Comparison of ENCODE assay signal across 9 mouse cellular contexts in the genomic region with DNA sequence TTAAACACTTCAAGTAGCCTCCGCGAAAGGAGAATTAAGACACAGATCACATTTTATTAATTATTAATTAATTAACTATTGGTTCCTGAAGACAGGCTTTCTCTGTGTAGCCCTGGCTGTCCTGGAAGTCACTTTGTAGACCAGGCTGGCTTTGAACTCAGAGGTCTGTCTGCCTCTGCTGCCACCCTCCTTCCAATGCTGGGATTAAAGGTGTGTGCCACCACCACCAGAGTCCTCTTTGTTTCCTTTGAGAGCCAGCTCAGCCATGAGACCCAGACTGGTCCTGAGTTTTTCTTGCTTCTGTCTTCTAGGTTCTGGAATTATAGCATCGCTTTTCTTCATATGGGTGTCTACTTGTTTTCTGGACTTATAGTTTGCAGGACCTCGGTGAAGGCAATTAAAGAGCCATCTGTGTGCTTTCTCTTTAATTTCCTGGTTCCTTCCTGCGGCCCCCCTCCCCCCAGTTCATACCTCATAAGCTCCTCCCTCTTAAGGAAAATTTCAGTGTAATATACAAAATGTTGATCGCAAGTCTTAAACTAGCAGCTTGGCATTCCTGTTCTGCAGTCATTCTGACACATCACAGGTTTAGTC. TPM values are rescaled to one million over a fixed set of nuclear protein-coding genes. Genes with fewer than 3 reads are reported as not detected.
A peak's percentile ranks its signal among the peaks of the same experiment; 100 is the strongest.
DNase-seq lines count a peak whose midpoint lies in the region; ATAC-seq and TF ChIP-seq lines count a peak whose summit lies in the region.
"Had no signal": no experiment of that assay in that cellular context is flagged by ENCODE, and none has a peak within 500 bp of the region (broad histone marks: within the 10 kb centered on the region; RNA-seq: fewer than 3 reads in every experiment).

No protein-coding gene starts in this region.

- no peaks in the 10 kb centered on the region for H3K9me3 ChIP-seq in lung, embryonic 16.5 days (ENCODE audit: control insufficient read depth, low read length)
- H3K9me3 ChIP-seq in limb, embryonic 10.5 days (replicated peaks): no peaks in the 10 kb centered on the region
- no peaks in the 10 kb centered on the region for H3K9me3 ChIP-seq in stomach, embryonic 15.5 days

- H3K27ac ChIP-seq in gastrocnemius, adult 2 months: peak overlapping the region; percentile 62
- peak overlapping the region; percentile 78 for H3K27ac ChIP-seq in lung, embryonic 16.5 days (ENCODE audit: low read length)
- H3K27ac ChIP-seq in limb, embryonic 10.5 days: peak overlapping the region; percentile 87
- H3K27ac ChIP-seq in stomach, embryonic 15.5 days: peak overlapping the region; percentile 57
- H3K27ac ChIP-seq: macrophage had no signal

- H3K9ac ChIP-seq in lung, embryonic 16.5 days (ENCODE audit: low read length): peak overlapping the region; percentile 54
- no peak overlapping the region for H3K9ac ChIP-seq in stomach, embryonic 15.5 days

- no peaks in the 10 kb centered on the region for H3K36me3 ChIP-seq in lung, embryonic 16.5 days (ENCODE audit: control insufficient read depth, insufficient read depth, low read length)
- H3K36me3 ChIP-seq in limb, embryonic 10.5 days: no peaks in the 10 kb centered on the region
- H3K36me3 ChIP-seq in stomach, embryonic 15.5 days: no peaks in the 10 kb centered on the region

- peaks cover 10% of the 10 kb centered on the region for H3K4me1 ChIP-seq in lung, embryonic 16.5 days (replicated peaks; ENCODE audit: control insufficient read depth, insufficient read depth, low read length)
- H3K4me1 ChIP-seq in limb, embryonic 10.5 days: peaks cover 32% of the 10 kb centered on the region
- 0 out of 2 replicates have a peak, but pooled peaks cover 7% of the 10 kb centered on the region for H3K4me1 ChIP-seq in stomach, embryonic 15.5 days

- no peak; the same call in 1 of the 2 replicates for ATAC-seq in lung, embryonic 16.5 days (ENCODE audit: low read depth)
- no peak for ATAC-seq in stomach, embryonic 15.5 days (ENCODE audit: insufficient read depth, low FRiP score, low read depth)

- intact Hi-C loops in gastrocnemius, adult 2 months (cut with DNase I): no loop called here

- WGBS in lung, embryonic 16.5 days: 52% methylated on average over 6 of the region's 6 CpGs
- WGBS in limb, embryonic 10.5 days: 72% methylated on average over 6 of the region's 6 CpGs
- WGBS in stomach, embryonic 15.5 days: 52% methylated on average over 6 of the region's 6 CpGs

- no peak for TF ChIP-seq CTCF in gastrocnemius, adult 2 months (IDR thresholded peaks at IDR 0.05)

- H3K4me3 ChIP-seq in gastrocnemius, adult 2 months: peak overlapping the region; percentile 16; the same call in 1 of the 2 replicates
- H3K4me3 ChIP-seq in lung, embryonic 16.5 days (ENCODE audit: low read length): peak overlapping the region; percentile 25
- H3K4me3 ChIP-seq in limb, embryonic 10.5 days: peak overlapping the region; percentile 25; the same call in 1 of the 2 replicates
- 0 out of 2 replicates have a peak overlapping the region, but pooled peaks have one; percentile 3 for H3K4me3 ChIP-seq in stomach, embryonic 15.5 days (replicated peaks)

- peak overlapping the region; percentile 44 for H3K4me2 ChIP-seq in lung, embryonic 16.5 days (ENCODE audit: low read depth, low read length)
- peak overlapping the region; percentile 33 for H3K4me2 ChIP-seq in stomach, embryonic 15.5 days

- no peak for DNase-seq in gastrocnemius, adult 2 months
- DNase-seq in gastrocnemius, adult 18-20 months (ENCODE audit: low spot score): no peak
- DNase-seq in lung, postnatal 10 days: no peak
- DNase-seq in limb, embryonic 10.5 days (ENCODE audit: low spot score): no peak
- no peak for DNase-seq in adrenal gland, adult 8-10 months
- no peak for DNase-seq in thymus, postnatal 4 days

- H3K27me3 ChIP-seq in lung, embryonic 16.5 days (ENCODE audit: control insufficient read depth, insufficient read depth, low read depth, low read length): no peaks in the 10 kb centered on the region
- no peaks in the 10 kb centered on the region for H3K27me3 ChIP-seq in limb, embryonic 10.5 days (ENCODE audit: low read depth, poor library complexity, severe bottlenecking)
- no peaks in the 10 kb centered on the region for H3K27me3 ChIP-seq in stomach, embryonic 15.5 days (replicated peaks)

RNA-seq across cellular contexts. Expression of a gene that starts 47.9 kb away (rescaled TPM):
- 10 to 100 TPM; 62.2 to 83.0 TPM for total RNA-seq in gastrocnemius, adult 2 months (2021)
- total RNA-seq in gastrocnemius, adult 18-20 months (2021): 10 to 100 TPM; 49.9 to 50.5 TPM
- 210 and 220 TPM in 2 replicates for polyA plus RNA-seq in lung, embryonic 16.5 days (2015; fragmentation: Nextera tagmentation; extraction: Ambion mirVana)
- 260 and 300 TPM in 2 replicates for polyA plus RNA-seq in limb, embryonic 10.5 days (2016; fragmentation: Nextera tagmentation; extraction: Ambion mirVana)
- 196 and 217 TPM in 2 replicates for polyA plus RNA-seq in stomach, embryonic 15.5 days (2015; fragmentation: Nextera tagmentation; extraction: Ambion mirVana)
- total RNA-seq in adrenal gland, adult 8-10 months (2022): 100 to 1,000 TPM in 2 of 4 experiments, 10 to 100 TPM in 2; 81.5 to 150 (median 108) TPM
